Mouse (Mus musculus) E14TG2a.4 (cell line): ENCODE data around the gene Speer4c.
"Not testable (repeated sequence)": the region's sequence is repeated elsewhere in the genome, so short reads cannot be mapped to it uniquely, and the experiment has no call there.

Experiments used
- H3K27me3 ChIP-seq: 2 replicates; pipeline ENCODE4 v1.6.1; 2014; ENCODE audit warnings: low read length, control low read depth; ENCODE audit not compliant: insufficient read depth
- H3K36me3 ChIP-seq: 2 replicates; pipeline ENCODE4 v1.6.1; 2014; ENCODE audit warnings: low read length, control low read depth; ENCODE audit not compliant: insufficient read depth
- H3K4me1 ChIP-seq: replicated peaks from 2 replicates; pipeline ENCODE4 v1.6.1; 2014; ENCODE audit warnings: low read depth, low read length, control low read depth
- H3K4me3 ChIP-seq: replicated peaks from 2 replicates; pipeline ENCODE4 v1.5.1; 2014; ENCODE audit warnings: mild to moderate bottlenecking, low read length
- H3K9me3 ChIP-seq: 2 replicates; pipeline ENCODE4 v1.6.1; 2014; ENCODE audit warnings: low read length, control low read depth
- CTCF ChIP-seq: conservative IDR thresholded peaks from 2 replicates; pipeline ENCODE4 v1.5.1; 2014; ENCODE audit warnings: low read length
- NANOG ChIP-seq: IDR thresholded peaks from 2 replicates; pipeline ENCODE4 v1.6.1; 2014; ENCODE audit warnings: borderline replicate concordance, low read length, mixed read lengths
- POU5F1 ChIP-seq: IDR thresholded peaks from 2 replicates; pipeline ENCODE4 v1.6.1; 2014; ENCODE audit warnings: low read length, borderline replicate concordance

Gene Speer4c

DNA sequence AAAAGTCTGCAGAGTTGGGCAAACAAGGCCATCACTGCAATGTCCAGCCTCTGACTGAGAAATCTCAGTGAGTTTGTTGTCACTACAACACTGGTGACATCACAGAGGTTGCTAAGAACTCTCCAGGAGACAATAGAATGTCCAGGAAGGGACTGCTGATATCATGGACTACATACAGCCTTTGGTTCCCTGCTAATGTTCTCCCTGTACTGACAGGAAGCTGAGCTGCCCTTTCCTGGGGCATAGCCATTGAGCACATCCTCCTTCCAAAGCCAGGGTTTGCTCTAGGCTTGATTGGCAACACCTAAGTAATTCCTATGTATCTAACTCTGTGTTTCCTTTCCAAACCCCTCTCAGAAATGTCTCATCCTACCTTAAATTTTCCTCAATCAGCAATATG, at the start of gene Speer4c:
TSS of gene Speer4c (minus strand) at position 101 of the 400 bp plus-strand sequence.
- not testable (repeated sequence) for H3K36me3 ChIP-seq, H3K4me1 ChIP-seq, H3K9me3 ChIP-seq

GRCm38 (mm10) chr5:15747478-15748255, 33.6 kb upstream of the Speer4c start:
- no peak overlapping the region for H3K4me3 ChIP-seq
- no peaks in the 10 kb centered on the region for H3K4me1 ChIP-seq
- H3K27me3 ChIP-seq = no peaks in the 10 kb centered on the region
- TF ChIP-seq CTCF = no peak
- no peak for TF ChIP-seq POU5F1
- no peak for TF ChIP-seq NANOG
- H3K9me3 ChIP-seq = peaks cover 19% of the 10 kb centered on the region
- no peaks in the 10 kb centered on the region for H3K36me3 ChIP-seq

More for the DNA sequence above, at the start of gene Speer4c:
- not testable (repeated sequence) for H3K4me3 ChIP-seq, H3K27me3 ChIP-seq

DNA sequence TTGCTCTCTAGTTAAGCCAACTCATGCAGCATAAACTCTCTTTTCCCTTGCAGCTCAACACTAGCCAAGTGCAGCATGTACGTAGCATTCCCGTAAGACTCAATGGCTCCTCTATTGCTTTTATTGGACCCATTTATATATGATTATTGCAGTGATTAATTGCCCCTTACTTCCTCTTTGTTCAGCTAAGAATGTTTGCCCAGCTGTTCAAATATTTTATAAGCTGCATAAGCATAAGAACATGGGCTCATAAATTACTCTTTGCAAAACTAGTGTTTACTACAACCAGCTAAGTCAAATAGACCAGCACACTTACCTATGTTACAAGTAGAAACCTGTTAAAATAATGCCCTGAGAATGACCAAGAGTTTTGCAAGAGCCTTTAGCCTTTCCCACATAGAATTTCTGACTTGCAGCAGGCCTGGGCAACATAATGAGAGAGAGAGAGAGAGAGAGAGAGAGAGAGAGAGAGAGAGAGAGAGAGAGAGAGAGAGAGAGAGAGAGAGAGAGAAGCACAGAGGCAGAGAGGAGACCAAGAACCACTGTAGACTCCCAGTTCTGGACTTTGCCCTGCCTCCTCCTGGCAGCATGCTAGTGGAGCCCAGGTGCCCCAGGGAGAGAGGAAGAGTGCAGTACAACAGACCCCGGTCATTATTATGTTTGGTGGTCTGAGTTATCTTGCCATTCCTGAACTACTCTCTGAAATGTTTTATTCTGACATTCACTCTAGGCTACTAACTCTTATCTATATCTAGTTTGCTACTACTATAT, 20.2 kb upstream of the Speer4c start:
- no peak for TF ChIP-seq NANOG
- no peak for TF ChIP-seq POU5F1
- TF ChIP-seq CTCF = no peak
- no peaks in the 10 kb centered on the region for H3K9me3 ChIP-seq
- H3K36me3 ChIP-seq = no peaks in the 10 kb centered on the region
- no peaks in the 10 kb centered on the region for H3K27me3 ChIP-seq
- no peaks in the 10 kb centered on the region for H3K4me1 ChIP-seq
- H3K4me3 ChIP-seq = no peak overlapping the region

- not testable (repeated sequence) for H3K9me3 ChIP-seq, H3K4me3 ChIP-seq, H3K4me1 ChIP-seq, H3K27me3 ChIP-seq, H3K36me3 ChIP-seq
- TF ChIP-seq CTCF = peak; percentile 56
Measured at GRCm38 (mm10) chr5:15702891-15703290, 11.2 kb downstream of the Speer4c start.

- not testable (repeated sequence) for H3K4me1 ChIP-seq, H3K9me3 ChIP-seq, H3K36me3 ChIP-seq, H3K27me3 ChIP-seq, H3K4me3 ChIP-seq
Measured at GRCm38 (mm10) chr5:15697719-15698118, 16.4 kb downstream of the Speer4c start.

- peaks cover 21% of the 10 kb centered on the region for H3K9me3 ChIP-seq
- not testable (repeated sequence) for H3K36me3 ChIP-seq, H3K27me3 ChIP-seq, H3K4me1 ChIP-seq, H3K4me3 ChIP-seq
Measured at GRCm38 (mm10) chr5:15691849-15692248, 22.2 kb downstream of the Speer4c start.

DNA sequence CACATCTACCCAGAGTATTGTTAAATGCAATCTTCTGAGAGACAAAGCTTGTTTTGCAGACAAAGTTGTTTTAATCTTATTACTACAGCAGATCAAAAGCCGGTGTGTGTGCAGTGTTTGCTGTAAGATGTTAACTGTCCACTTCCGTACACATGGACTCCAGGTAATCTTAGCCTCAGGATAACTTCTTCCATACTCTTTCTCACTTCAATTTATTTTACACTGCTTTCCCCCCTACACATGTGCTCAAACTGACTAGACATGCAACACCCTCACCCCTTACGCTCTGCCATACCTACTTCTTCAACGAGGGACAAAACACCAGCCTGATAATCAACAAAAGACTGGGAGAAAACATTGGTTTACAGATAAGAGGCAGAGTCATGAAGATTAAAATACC, 23.2 kb downstream of the Speer4c start:
- not testable (repeated sequence) for H3K36me3 ChIP-seq, H3K4me1 ChIP-seq, H3K4me3 ChIP-seq, H3K27me3 ChIP-seq
- H3K9me3 ChIP-seq = peaks cover 28% of the 10 kb centered on the region

- not testable (repeated sequence) for H3K36me3 ChIP-seq, H3K4me3 ChIP-seq, H3K27me3 ChIP-seq, H3K4me1 ChIP-seq
- peaks cover 35% of the 10 kb centered on the region for H3K9me3 ChIP-seq
Measured at GRCm38 (mm10) chr5:15689659-15690213, 24.3 kb downstream of the Speer4c start.

DNA sequence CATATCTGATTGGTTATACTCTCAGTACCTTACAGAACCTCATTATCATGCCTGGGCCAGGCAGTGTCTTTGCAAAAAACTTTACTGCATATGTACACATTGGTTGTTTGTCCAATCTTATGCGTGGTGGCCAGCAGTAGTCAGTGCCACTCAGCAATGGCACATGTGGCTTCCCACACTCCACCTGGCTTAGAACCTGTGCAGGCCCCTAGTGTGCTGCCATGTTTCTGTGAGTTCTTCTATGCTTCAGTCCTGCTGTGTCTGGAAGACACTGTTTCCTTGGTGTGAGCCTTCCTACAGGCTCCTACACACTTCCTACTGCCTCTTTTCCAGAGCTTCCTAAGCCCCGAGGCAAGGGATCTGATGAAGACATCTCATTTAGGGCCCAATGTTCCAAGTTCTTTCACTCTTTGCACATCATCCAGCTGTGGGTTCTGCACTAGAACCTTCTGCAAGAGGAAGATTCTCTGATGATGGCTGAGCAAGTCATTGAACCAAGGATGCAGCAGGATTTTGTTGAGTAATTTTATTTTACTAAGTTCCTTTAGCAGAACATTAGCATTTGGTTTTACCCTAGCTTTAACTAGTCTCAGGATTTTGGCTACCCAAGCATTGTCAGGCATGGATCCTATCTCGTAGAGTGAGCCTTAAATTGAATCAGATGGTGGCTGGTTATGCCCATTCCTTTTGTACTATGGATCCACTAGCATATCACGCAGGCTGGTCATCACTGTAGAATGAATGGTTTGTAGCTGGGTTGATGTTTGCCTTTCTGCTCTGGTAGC, 25.0 kb downstream of the Speer4c start:
- not testable (repeated sequence) for H3K4me1 ChIP-seq, H3K27me3 ChIP-seq, H3K36me3 ChIP-seq, H3K4me3 ChIP-seq
- H3K9me3 ChIP-seq = peaks cover 35% of the 10 kb centered on the region

- not testable (repeated sequence) for H3K36me3 ChIP-seq, H3K27me3 ChIP-seq, H3K4me3 ChIP-seq, H3K4me1 ChIP-seq
- peaks cover 27% of the 10 kb centered on the region for H3K9me3 ChIP-seq
Measured at GRCm38 (mm10) chr5:15681301-15682035, 32.6 kb downstream of the Speer4c start.

- H3K27me3 ChIP-seq, H3K36me3 ChIP-seq, H3K4me3 ChIP-seq, H3K4me1 ChIP-seq: not testable (repeated sequence)
- H3K9me3 ChIP-seq = peaks cover 20% of the 10 kb centered on the region; the same call in 1 of the 2 replicates
Measured at GRCm38 (mm10) chr5:15679980-15680949, 33.8 kb downstream of the Speer4c start.
